ENCODE assay signal across 29 mouse cellular contexts in the genomic region with DNA sequence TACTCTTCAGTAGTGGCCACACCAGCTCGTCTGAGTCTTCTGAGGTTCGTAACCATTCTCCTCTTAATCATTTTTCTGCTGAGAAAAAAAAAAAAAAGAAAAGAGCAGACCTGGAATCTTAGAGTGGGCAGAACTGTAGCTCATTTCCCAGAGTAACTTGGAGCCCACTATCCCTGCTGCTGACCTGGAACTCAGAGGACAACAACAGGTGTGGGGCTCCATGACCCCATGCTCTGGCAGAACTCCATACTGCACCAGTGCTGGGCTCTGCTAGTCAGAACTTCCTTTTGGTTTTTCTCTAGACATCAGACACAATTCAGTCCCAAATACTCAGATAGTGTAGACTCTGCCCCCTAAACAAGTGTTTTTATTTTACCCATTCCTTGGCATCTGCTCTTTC.
"Had no signal": no experiment of that assay in that cellular context is flagged by ENCODE, and none has a peak within 500 bp of the region (broad histone marks: within the 10 kb centered on the region; RNA-seq: fewer than 3 reads in every experiment).

No protein-coding gene starts in this region.

- H3K27me3 ChIP-seq: heart, embryonic 12.5 days; heart, embryonic 13.5 days; heart, embryonic 15.5 days; hindbrain, embryonic 12.5 days; hindbrain, embryonic 13.5 days; hindbrain, embryonic 15.5 days; intestine, embryonic 15.5 days; kidney, embryonic 15.5 days had no signal

- H3K4me3 ChIP-seq: heart, embryonic 10.5 days; heart, embryonic 12.5 days; heart, embryonic 13.5 days; heart, embryonic 15.5 days; hindbrain, embryonic 10.5 days; hindbrain, embryonic 12.5 days; hindbrain, embryonic 13.5 days; hindbrain, embryonic 15.5 days; intestine, embryonic 15.5 days; kidney, embryonic 15.5 days; layer of hippocampus, adult 2 months had no signal

- H3K36me3 ChIP-seq: heart, embryonic 10.5 days; heart, embryonic 12.5 days; heart, embryonic 13.5 days; heart, embryonic 15.5 days; hindbrain, embryonic 10.5 days; hindbrain, embryonic 12.5 days; hindbrain, embryonic 13.5 days; hindbrain, embryonic 15.5 days; intestine, embryonic 15.5 days; kidney, embryonic 15.5 days had no signal

- DNase-seq: heart, postnatal 10 days; heart, postnatal 14 days; heart, postnatal 36 days; heart, postnatal 4 days; kidney, adult 11 months; kidney, adult 18-20 months; kidney, adult 2 months; kidney, adult 8-10 months; kidney, adult 9 months; kidney, postnatal 10 days; kidney, postnatal 14 days; kidney, postnatal 25 days; kidney, postnatal 36 days; kidney, postnatal 4 days; layer of hippocampus, adult 9-11 months; layer of hippocampus, postnatal 36 days had no signal

- H3K4me2 ChIP-seq: heart, embryonic 11.5 days; heart, embryonic 12.5 days; heart, embryonic 13.5 days; heart, embryonic 15.5 days; hindbrain, embryonic 12.5 days; hindbrain, embryonic 13.5 days; hindbrain, embryonic 14.5 days; hindbrain, embryonic 15.5 days; intestine, embryonic 15.5 days; kidney, embryonic 15.5 days had no signal
